Mouse (Mus musculus) thymus, postnatal 14 days (tissue): ENCODE data around the gene Medag.

Source experiments
- DNase-seq: peaks from one replicate; pipeline ENCODE4 v3.0.0; 2021

The Medag gene

DNA sequence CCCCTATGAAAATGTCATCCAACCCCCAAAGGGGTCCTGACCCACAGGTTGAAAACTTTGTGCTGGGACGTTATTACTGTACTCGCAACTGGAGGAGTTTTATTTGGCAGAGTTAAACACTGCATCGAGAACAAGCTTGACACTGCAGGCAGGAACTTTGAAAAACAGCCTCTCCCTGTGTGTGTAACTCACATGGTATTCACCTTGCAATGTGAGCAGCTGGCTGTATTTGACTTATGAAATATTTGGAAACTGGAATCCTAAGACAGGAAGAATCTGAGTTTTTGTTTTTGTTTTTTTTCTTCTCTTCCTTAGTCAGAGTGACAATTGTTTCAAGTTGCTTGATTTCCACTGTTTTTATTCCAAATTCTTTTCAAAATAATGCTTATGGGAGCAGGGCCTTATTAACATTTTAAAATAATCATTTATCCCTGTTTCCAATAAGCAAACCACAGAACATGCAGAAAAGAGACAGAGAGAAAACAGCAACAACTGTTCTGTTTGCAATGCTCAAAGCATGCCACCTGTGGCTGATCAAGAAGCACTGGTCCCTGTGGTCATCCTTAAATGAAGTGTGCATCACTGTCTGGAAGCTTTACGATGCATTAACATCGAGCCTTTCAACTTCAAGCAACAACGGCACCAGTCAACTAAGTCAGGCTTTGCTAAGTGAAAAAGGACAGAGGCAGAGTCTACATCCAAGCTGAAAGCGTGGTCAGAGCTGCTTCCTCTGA, 26.2 kb upstream of the Medag start:
- no peak for DNase-seq

DNA sequence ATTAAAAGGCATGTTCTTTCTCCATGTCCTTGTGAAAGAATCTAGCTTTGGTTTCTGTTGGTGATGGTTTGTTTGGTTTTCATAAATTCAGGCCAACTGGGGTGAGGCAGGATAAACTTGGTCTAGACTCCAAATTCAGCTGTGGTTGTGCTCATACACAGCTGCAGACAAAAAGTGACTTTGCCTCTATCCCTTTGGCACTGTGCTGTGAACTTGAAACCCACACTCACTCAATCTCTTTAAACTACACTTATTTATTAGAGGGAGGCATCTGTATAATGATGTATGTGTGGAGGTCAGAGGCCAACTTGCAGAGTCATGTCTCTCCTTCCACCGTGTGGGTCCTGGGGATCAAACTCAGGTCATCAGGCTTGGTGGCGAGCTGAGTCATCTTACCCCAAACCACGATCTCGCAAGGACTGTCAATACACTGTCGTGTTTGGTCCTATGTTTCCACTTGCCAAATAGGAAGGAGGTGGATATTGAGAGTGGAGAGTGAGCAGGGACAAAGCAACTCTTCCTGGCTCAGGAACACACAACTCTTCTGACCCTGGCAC, 25.2 kb upstream of the Medag start:
- DNase-seq = no peak

DNA sequence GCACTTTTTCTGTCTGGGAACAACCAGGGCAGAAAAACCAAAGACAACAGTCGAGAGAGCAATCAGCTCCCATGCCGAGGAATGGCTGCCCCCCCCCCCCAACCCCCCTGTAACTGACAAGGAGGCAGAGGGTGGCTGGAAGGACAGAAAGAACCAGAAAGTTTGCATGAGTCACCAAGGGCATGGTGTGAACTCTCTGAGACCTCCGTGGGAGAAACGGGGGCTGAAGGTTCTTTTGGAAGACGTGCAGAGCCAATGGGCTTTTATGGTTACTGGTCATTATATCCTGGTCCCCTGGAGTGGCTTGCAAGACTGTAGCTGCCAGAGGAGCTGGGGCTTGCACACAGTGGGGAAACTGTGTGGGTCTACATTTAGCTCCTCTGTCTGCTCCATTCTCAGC, 22.6 kb upstream of the Medag start:
- no peak for DNase-seq

DNA sequence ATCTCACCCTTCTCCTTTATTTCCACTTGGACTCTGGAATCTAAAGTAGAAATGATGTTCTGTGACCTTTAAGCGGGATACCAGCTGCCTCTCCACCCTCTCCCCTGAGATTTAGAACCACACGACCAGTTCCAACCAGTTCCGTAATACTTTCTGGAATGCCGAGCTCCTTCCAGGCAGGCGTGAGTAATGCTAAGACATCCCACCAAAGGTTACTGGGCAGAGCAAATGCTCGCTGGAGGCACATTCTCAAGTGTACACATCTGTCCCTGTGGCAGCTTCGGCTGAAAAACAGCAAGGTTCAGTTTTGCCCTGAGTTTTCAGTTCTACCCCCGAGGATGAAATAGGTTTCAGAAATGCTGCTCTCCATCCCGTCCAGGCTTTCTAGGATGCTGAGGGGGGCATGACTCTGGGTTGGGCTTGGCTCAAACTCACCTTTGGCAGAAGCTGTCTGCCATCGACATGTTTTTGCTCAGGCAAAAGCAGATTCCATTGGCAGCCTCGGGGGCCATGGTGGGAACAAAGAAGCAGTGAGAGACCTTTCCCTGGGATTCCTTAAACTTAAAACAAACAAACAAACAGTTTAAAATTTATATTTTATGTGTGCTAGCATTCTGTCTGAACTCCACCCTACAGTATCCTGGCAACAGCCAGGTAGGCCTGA, 21.9 kb upstream of the Medag start:
- DNase-seq = no peak

DNA sequence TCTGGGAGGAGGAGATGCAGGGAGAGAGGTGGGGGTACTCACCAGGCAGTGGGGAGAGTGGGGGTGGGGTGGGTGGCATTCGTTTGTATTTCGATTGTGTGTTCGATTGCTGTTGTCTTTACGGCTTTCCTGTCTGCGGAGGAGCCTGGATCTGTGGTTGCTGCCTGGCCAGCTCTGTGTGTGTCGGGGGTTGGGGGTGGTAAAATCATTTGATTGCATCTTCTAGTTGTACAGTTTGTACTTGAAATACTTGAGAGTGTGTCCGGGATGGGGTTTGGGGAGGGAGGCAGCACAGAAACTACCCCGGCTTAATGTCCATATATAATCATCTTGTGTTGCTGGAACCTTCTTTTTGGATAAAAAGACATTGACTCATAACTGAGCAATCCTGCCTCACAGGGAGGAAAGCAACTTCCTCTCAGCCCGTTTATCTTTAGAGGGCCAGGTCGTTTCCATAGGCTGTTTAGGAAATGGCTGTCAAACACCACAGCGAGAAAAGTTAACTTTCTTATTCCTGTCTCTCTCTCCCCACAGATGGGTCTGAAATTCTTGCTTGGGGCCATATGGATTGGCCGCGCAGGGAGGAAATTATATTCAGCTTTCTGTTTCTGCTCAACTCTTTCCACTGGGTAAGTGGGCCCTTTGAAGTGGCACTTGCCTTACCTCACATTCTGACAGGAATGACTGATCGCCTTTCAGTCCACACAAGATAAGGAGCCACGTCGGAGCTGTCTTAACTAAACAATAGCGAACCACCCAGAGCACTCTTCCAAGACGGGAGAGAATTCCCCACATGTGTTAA, 19.8 kb upstream of the Medag start:
- no peak for DNase-seq

DNA sequence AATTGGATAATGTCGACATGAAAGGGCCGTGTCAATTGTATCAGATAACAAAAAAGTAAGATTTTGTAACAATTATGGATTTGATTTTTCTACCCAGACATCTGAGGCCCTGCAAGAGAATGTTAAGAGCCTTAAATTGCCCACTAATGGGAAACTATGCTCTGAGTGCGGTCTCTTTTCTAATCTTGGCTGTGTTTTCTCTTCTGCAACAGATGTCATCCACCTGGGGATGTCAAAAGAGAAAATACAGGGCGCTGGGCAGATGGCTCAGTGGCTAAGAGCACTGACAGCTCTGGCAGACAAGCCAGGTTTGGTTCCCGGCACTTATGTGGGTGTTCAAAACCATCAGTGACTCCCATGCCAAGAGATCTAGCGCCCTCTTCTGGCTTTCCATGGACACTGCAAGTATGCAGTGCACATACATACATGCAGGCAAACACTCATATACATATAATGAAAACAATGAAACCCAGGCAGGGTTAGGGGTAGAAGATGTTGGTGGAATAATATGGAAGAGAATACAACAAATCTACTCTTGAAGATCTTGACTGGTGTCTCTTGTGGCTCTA, 19.0 kb upstream of the Medag start:
- peak; percentile 44 for DNase-seq

DNA sequence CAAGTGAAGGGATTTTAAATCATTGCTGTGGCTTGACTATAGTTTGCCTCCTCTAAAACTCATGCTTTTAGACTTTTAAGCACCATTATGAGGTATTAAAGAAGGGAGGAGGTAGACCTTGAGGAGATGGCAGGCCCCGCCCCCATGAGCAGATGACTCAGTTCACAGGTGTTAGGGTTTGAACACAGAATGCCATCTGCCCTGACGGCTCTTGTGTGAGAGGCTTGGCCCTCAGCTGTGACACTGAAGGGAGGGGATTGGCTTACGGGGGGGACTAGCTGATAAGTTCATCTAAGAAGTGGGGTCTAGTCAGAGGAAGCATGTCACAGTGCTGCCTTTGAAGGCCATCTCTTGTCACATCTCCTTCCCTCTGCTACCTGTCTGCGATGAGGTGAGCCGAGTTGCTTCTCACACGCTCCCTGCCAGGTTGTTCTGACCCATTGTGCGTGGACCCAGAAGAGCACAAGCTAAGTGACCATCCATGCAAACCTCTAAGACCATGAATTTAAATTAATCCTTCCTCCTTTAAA, 10.0 kb upstream of the Medag start:
- peak; percentile 71 for DNase-seq

DNA sequence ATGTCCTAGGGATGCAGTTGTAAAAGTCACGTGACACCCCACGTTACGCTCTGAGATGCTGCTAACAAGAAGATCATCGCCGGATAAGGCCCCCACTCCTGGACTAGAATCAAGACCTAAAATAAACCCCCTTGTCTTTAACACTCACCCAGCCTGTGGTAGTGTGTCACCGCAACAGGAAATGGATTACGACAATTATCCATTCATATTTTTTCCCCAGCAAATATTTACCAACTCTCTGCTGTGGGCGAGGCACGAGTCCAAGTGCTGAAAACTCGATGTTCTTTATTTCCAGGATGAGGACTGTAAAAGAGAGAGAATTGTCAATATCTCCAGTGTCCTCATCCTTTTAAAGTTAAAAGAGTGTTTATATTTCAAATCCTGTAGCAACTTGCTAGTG, 9.5 kb upstream of the Medag start:
- DNase-seq = no peak

DNA sequence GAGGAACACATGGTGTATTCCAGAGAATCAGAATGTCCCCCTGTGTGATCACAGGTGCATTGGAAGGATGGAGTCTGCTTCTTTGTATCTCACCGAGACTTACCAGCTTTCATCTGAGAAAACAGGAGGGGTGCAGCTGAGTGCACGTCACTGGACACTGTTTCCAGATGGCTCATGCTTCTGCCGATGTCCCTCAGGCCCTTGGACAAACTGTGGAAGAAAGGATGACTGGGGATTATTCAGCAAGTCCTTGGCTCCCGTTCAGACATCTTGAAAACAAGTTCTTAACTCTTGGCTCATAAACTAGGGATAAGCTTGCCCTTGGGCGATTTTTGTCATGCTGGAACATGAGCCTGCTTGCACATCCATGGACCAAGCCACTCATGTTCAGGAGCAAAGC, 8.2 kb upstream of the Medag start:
- no peak for DNase-seq

DNA sequence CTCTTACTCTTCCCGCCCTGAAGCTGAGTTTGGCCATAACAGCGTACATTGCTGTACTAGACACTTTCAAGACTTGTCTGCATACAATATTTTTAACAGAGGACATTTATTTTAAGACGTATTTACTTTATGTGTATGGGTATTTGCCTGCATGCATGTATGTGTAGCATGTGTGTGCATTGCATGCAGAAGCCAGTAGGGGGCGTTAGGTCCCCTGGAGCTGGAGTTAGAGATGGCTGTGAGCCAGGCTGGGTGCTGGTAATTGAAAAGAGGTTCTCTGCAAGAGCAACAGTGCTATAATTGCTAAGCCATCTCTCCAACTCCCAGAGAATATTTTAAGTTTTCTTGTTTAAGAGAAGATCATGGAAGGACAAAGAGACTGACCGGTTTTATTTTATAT, 6.8 kb upstream of the Medag start:
- no peak for DNase-seq

DNA sequence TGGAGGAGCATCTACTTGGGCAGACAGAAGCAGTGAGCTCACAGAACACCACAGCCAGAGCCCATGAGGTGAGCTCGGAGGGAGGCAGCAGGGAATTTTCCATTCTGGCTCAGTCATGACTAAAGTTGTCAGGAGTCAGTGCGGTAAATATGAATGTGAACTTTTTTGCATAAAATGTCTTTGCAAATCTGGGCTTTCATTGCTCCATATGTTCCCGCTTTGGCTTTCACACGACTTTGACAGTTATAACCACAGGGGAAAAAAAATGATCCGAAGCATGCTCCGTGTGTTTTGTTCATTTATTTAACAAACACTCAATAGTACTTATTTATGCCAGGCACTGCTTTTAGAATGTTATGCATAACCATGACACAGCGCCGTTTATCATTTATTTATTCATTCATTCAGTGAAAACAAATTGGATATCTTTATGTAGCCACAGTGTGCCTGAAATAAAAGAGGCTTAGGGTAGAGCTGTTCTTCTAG, 4.7 kb upstream of the Medag start:
- no peak for DNase-seq

DNA sequence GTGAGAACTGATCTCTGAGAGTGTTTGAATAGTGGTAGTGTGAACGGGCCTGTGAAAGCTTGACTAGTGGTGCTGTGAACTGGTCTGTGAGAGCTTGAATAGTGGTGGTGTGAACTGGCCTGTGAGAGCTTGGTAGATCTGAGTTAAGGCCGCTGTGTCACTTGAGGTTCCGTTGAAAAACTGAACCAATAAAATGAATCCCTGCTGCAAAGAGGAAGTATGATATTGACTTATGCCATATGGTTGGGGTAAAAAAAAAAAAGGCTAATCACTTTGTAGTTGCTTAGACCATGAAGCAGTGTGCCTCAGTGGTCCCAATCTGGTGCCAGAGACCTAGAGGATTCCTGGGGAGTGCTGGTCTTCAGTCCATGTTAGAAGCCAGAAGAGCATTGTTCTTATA, 2.0 kb upstream of the Medag start:
- DNase-seq = no peak

DNA sequence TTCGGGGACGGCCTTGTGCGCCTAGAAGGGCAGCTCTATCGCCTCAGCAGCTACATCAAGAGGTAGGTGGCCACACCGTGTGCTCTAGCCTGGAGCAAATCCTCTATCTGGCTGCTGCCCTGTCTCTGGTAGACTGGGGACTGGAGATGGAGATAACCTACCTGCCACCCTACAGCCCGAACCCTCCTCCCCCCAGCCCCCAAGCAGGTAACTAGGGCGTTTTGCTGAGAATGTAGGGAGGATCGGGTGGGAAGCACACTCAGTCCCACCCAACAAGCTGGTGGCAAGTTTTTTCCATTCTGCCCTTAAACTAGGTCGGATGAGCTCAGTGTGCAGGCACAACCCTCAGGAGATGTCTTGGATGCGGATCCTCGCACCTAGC, 636 bp downstream of the Medag start:
- DNase-seq = no peak

DNA sequence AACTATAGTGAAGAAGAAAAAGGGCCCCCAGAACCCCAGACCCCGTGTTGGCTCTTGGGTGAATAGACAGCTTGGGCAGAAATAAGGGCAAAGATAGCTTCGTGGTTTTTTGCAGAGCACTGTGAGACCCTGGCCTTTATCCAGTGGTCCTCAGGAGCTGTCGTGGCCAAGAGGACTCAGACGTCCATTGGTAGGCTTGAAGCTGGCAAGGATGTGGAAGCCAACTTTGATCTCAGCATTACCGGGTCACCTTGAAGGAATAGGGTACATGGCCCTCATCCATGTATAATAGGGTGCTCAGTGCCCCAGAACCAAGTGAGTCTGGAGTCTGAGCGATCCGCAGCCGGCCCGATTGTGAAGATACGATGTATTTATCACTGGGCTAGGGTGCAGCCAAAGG, 1.1 kb downstream of the Medag start:
- no peak for DNase-seq

DNA sequence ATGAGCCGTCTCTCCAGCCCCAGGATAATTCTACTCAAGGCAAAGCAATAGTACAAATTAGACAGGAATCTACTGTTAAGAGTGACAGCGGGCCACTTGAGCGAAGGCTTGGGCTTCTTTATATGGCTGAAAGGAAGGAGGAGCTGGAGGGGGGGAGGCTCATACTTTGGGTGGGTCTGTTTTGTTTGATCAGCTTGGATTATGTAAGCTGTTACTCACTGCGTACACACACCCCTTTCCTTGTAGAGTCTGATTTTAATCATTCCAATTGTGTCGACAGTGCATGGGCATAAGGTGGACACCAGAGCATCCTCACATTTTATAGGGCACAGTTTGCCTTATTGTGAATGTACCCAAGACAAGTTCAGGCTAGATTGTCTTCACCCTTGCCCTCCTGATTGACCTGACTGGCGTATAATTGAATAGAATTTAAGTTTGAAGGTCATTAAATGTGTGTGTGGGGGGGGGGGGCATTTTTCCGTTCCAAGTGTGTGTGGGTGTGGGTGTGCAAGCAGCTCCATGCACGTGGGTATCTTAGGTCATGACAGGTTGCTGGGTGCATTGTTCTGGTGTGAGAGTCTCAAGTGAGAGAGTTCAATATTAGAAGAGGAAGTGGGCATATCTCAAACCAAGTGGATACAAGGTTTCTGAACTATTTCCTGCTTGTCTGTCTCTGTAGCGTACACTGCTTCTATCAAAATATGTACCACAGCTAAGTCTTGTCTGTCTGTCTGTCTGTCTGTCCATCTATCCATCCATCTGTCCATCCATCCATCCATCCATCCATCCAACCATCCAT, 3.0 kb downstream of the Medag start:
- no peak for DNase-seq

DNA sequence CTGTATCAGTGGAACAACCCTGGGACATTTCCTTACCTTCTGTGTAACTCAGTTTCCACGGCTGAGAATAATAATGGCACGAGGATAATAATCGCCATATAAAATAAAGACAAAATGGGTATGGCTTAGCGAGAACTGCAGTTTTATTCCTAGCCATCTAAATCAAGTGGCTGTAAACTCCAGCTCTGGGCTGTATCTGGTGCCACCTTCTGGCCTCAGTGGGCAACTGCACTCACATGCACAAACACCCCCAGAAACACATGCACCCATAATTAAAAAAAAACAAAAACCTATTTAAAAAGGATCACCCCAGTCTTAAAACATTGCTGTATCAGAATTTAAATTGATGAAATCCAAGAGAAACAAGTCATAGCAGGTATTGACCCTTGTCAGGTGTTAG, 5.8 kb downstream of the Medag start:
- peak; percentile 60 for DNase-seq

DNA sequence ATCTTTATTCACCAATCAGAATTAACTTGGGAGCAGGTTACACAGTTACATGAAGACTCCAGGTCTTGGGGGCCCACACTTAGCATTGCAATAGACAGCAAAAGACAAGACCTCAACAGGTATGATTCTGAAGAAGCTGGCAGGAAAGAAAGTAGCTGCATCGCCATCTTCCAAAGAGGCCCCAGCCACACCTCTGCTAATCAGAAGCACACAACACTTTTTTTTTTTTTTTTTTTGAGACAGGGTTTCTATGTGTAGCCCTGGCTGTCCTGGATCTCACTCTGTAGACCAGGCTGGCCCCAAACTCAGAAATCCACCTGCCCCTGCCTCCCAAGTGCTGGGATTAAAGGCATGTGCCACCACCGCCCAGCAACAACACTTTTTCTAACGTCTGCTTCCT, 15.0 kb downstream of the Medag start:
- no peak for DNase-seq

DNA sequence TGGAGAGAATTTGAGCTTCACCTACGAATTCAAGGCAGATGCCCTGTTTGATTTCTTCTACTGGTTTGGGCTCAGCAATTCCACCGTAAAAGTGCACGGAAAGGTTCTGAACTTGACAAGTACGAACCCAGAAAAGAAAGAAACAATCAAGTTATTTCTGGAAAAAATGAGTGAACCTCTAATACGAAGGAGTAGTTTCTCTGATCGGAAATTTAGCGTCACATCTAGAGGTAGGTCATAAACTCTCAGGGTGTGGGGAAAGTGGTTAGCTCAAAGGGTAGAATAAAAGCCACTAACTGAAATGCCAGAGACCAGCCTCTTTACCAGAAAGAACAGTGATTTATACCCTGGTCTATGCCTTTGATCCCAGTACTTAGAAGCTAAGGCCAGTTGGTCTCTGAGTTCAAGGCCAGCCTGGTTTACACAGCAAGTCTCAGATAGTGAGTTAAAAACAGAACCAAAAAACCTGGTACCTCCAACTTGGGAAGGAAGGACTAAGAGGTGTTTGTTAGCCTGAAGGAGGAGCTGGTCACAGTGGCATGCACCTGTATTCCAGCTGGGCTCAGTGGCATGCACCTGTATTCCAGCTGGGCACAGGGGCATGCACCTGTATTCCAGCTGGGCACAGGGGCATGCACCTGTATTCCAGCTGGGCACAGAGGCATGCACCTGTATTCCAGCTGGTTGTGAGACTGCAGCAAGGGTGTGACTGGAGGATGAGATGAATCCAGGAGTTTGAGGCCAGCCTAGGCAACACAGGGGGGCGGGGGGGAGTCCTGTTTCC, 15.9 kb downstream of the Medag start:
- DNase-seq = peak; percentile 56

DNA sequence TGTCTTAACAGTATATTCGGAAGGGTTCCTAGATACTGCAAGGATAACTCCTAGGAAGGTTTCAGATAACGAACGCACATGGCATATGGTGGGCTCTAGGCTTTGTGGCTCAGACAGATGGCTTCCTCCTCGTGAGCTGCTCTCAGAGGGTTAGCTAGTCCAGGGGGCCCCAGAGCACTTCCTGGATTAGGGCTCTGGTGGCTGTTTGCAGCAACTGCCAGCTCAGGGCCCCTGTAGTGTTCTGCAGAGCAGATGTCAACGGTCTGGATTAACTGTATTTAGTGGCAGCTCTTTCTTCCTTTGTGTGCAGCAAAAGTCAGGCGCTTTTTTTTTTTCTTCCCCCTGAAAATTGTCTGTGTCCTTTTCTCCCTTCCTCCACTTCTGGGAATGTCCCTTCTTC, 16.8 kb downstream of the Medag start:
- DNase-seq = peak; percentile 87

DNA sequence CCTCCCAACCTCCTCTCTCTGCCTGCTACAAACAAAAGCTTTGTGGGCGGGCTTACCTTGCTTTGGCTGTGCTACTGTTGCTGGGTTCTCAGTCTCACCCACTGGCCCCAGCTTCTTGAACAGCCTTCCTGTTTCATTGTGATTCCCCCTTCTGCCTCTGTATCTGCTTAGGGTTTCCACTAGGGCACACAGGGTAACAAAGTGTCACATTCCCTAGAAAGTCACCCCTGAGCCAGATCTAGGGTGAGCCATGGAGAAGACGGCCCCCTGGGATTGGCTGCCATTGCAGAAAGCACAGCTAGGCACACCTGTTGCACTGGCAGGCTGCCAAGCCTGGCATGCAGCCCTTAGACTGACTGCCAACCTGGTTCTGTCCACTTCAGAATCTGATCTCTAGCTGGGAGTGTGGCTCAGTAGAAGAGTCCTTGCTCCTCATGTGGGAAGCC, 17.3 kb downstream of the Medag start:
- peak; percentile 78 for DNase-seq

DNA sequence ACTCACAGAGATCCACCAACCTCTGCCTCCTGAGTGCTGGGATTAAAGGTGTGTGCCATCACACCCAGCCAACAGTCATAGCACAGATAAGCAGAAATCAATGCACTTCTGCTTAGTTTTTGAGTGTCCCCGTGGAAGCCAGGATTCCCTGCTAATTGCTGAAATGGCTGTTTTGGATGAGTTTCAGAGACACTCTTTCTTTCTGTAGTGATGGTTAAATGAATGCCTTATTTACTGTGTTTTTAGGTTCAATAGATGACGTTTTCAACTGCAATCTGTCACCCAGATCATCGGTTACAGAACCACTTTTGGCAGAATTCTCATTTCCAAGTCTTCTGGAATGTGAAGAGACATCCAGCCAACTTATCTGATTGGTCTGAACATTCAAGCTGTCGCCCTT, 18.0 kb downstream of the Medag start:
- no peak for DNase-seq
